In the genomic region with DNA sequence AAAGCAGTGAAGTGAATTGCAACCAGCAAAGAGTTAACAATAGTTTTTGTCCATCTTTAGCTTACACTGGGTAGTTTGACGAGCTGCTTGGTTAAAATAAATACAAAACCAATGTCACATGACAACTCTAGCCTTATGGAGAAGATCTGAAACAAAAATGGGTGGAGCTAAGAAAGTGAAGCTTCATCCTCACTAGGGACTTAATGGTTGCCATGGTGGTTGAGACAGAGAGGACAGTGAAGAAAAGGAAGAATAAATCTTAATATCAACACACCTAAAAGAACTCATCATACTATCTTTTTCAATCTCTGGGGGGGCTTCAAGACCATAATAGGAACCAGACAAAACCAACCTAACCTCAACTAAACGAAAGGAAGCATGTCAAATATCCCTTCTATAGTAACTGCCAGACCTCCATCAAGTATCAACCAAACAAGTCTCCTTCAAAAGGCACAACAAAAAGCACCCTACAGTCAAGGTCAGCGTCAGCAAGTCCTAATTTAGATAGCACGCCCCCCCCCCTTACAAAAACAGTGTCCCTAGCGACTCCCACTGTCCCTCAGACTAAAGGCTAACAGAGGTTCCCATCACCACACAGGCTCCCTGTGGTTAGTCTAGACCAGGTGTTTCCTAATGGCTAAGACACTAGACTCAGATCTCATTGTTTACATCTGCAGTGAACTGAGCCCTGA, we compare ENCODE assay signal across 7 mouse cellular contexts. TPM values are rescaled to one million over a fixed set of nuclear protein-coding genes. Genes with fewer than 3 reads are reported as not detected.
DNase-seq lines count a peak whose midpoint lies in the region; ATAC-seq lines count a peak whose summit lies in the region.

No protein-coding gene starts in this region.

- 2% methylated on average over 5 of the region's 5 CpGs for WGBS in embryonic facial prominence, embryonic 10.5 days
- WGBS in intestine, embryonic 16.5 days: 0% methylated on average over 5 of the region's 5 CpGs

- H3K9ac ChIP-seq in intestine, embryonic 16.5 days (ENCODE audit: low read depth, low read length): peak overlapping the region; percentile 96

- ATAC-seq in megakaryocyte, adult 5-6 weeks (ENCODE audit: poor library complexity, severe bottlenecking): no peak
- no peak for ATAC-seq in intestine, embryonic 16.5 days

- peak overlapping the region; percentile 95 for H3K4me2 ChIP-seq in intestine, embryonic 16.5 days (ENCODE audit: low read depth, low read length)

- peak overlapping the region; percentile 96 for H3K4me3 ChIP-seq in megakaryocyte, embryonic 14.5 days (replicated peaks)
- H3K4me3 ChIP-seq in embryonic facial prominence, embryonic 10.5 days: peak overlapping the region; percentile 99
- H3K4me3 ChIP-seq in intestine, embryonic 16.5 days (ENCODE audit: low read length): peak overlapping the region; percentile 89

- H3K36me3 ChIP-seq in megakaryocyte, embryonic 14.5 days (replicated peaks; ENCODE audit: low read length): peaks cover 68% of the 10 kb centered on the region
- peaks cover 69% of the 10 kb centered on the region for H3K36me3 ChIP-seq in embryonic facial prominence, embryonic 10.5 days (replicated peaks)
- H3K36me3 ChIP-seq in intestine, embryonic 16.5 days (ENCODE audit: control insufficient read depth, insufficient read depth, low read length): peaks cover 56% of the 10 kb centered on the region
- peaks cover 49% of the 10 kb centered on the region for H3K36me3 ChIP-seq in splenic B cell, adult 2 months (ENCODE audit: control insufficient read depth, insufficient read depth, low read length, poor library complexity, severe bottlenecking)

- peaks cover 52% of the 10 kb centered on the region for H3K4me1 ChIP-seq in megakaryocyte, embryonic 14.5 days
- peaks cover 20% of the 10 kb centered on the region for H3K4me1 ChIP-seq in embryonic facial prominence, embryonic 10.5 days
- peaks cover 19% of the 10 kb centered on the region for H3K4me1 ChIP-seq in intestine, embryonic 16.5 days (ENCODE audit: control insufficient read depth, insufficient read depth, low read length)

- no peaks in the 10 kb centered on the region for H3K27me3 ChIP-seq in megakaryocyte, embryonic 14.5 days (replicated peaks)
- H3K27me3 ChIP-seq in embryonic facial prominence, embryonic 10.5 days (replicated peaks; ENCODE audit: low read depth, poor library complexity, severe bottlenecking): no peaks in the 10 kb centered on the region
- no peaks in the 10 kb centered on the region for H3K27me3 ChIP-seq in intestine, embryonic 16.5 days (replicated peaks; ENCODE audit: control insufficient read depth, insufficient read depth, low read length)
- no peaks in the 10 kb centered on the region for H3K27me3 ChIP-seq in splenic B cell, adult 2 months (ENCODE audit: control insufficient read depth, insufficient read depth, low read length, poor library complexity, severe bottlenecking)

- H3K27ac ChIP-seq in embryonic facial prominence, embryonic 10.5 days (replicated peaks): peak overlapping the region; percentile 100
- H3K27ac ChIP-seq in intestine, embryonic 16.5 days (ENCODE audit: low read length): peak overlapping the region; percentile 74

- DNase-seq in embryonic facial prominence, embryonic 10.5 days (ENCODE audit: low spot score): no peak
- DNase-seq in splenic B cell, adult 2 months (ENCODE audit: low read depth, low spot score): peak; percentile 66
- DNase-seq in adrenal gland, adult 18-20 months (ENCODE audit: low spot score in 2 of 2): no peak
- DNase-seq in urinary bladder, postnatal 14 days (ENCODE audit: low spot score): no peak

- H3K9me3 ChIP-seq in megakaryocyte, embryonic 14.5 days: no peaks in the 10 kb centered on the region
- H3K9me3 ChIP-seq in embryonic facial prominence, embryonic 10.5 days: no peaks in the 10 kb centered on the region
- no peaks in the 10 kb centered on the region for H3K9me3 ChIP-seq in intestine, embryonic 16.5 days (ENCODE audit: control insufficient read depth, low read length)

RNA-seq across cellular contexts. Expression of gene H2-DMa, which starts 1.8 kb away (rescaled TPM):
- 19.3 and 32.1 TPM in 2 replicates for polyA plus RNA-seq in megakaryocyte, embryonic 14.5 days (2012; ENCODE audit: insufficient read depth, low replicate concordance)
- 172 and 189 TPM in 2 replicates for total RNA-seq in megakaryocyte, adult 5-6 weeks (2015)
- 145 and 152 TPM in 2 replicates for total RNA-seq in megakaryocyte, adult 5-6 weeks (2017)
- polyA plus RNA-seq in embryonic facial prominence, embryonic 10.5 days (2016; fragmentation: Nextera tagmentation; extraction: Ambion mirVana): 4.2 and 4.8 TPM in 2 replicates
- polyA plus RNA-seq in intestine, embryonic 16.5 days (2015; fragmentation: Nextera tagmentation; extraction: Ambion mirVana): 13.4 and 15.3 TPM in 2 replicates
- 10 to 100 TPM; 14.7 to 21.0 TPM for total RNA-seq in adrenal gland, adult 18-20 months (2021)

RNA-seq across cellular contexts. Expression of gene Brd2, which starts 4.9 kb away (rescaled TPM):
- polyA plus RNA-seq in megakaryocyte, embryonic 14.5 days (2012; ENCODE audit: insufficient read depth, low replicate concordance): 174 and 242 TPM in 2 replicates
- total RNA-seq in megakaryocyte, adult 5-6 weeks (2015): 287 and 312 TPM in 2 replicates
- 286 and 353 TPM in 2 replicates for total RNA-seq in megakaryocyte, adult 5-6 weeks (2017)
- polyA plus RNA-seq in embryonic facial prominence, embryonic 10.5 days (2016; fragmentation: Nextera tagmentation; extraction: Ambion mirVana): 141 and 144 TPM in 2 replicates
- polyA plus RNA-seq in intestine, embryonic 16.5 days (2015; fragmentation: Nextera tagmentation; extraction: Ambion mirVana): 72.3 and 73.0 TPM in 2 replicates
- 100 to 1,000 TPM; 199 to 244 TPM for total RNA-seq in adrenal gland, adult 18-20 months (2021)

RNA-seq across cellular contexts. Expression of gene H2-Oa, which starts 25.4 kb away (rescaled TPM):
- 9.5 and 12.1 TPM in 2 replicates for polyA plus RNA-seq in megakaryocyte, embryonic 14.5 days (2012; ENCODE audit: insufficient read depth, low replicate concordance)
- total RNA-seq in megakaryocyte, adult 5-6 weeks (2015): 10.0 and 10.8 TPM in 2 replicates
- total RNA-seq in megakaryocyte, adult 5-6 weeks (2017): 3.7 and 6.9 TPM in 2 replicates
- polyA plus RNA-seq in embryonic facial prominence, embryonic 10.5 days (2016; fragmentation: Nextera tagmentation; extraction: Ambion mirVana): 0.31 and 0.69 TPM in 2 replicates
- polyA plus RNA-seq in intestine, embryonic 16.5 days (2015; fragmentation: Nextera tagmentation; extraction: Ambion mirVana): 0.62 and 0.95 TPM in 2 replicates
- under 1 TPM; 0.36 to 0.54 TPM for total RNA-seq in adrenal gland, adult 18-20 months (2021)

RNA-seq across cellular contexts. Expression of gene H2-DMb2, which starts 25.5 kb away (rescaled TPM):
- 1.5 TPM in 1 of 2 replicates, not detected in the other for polyA plus RNA-seq in megakaryocyte, embryonic 14.5 days (2012; ENCODE audit: insufficient read depth, low replicate concordance)
- total RNA-seq in megakaryocyte, adult 5-6 weeks (2015): 8.9 and 9.6 TPM in 2 replicates
- 12.4 and 18.3 TPM in 2 replicates for total RNA-seq in megakaryocyte, adult 5-6 weeks (2017)
- 0.17 and 0.28 TPM in 2 replicates for polyA plus RNA-seq in embryonic facial prominence, embryonic 10.5 days (2016; fragmentation: Nextera tagmentation; extraction: Ambion mirVana)
- 0.87 and 0.99 TPM in 2 replicates for polyA plus RNA-seq in intestine, embryonic 16.5 days (2015; fragmentation: Nextera tagmentation; extraction: Ambion mirVana)
- 1 to 10 TPM; 2.0 to 3.8 TPM for total RNA-seq in adrenal gland, adult 18-20 months (2021)

RNA-seq across cellular contexts. Expression of gene H2-DMb1, which starts 35.3 kb away (rescaled TPM):
- 1.1 TPM in 1 of 2 replicates, not detected in the other for polyA plus RNA-seq in megakaryocyte, embryonic 14.5 days (2012; ENCODE audit: insufficient read depth, low replicate concordance)
- total RNA-seq in megakaryocyte, adult 5-6 weeks (2015): 105 and 109 TPM in 2 replicates
- total RNA-seq in megakaryocyte, adult 5-6 weeks (2017): 110 and 132 TPM in 2 replicates
- polyA plus RNA-seq in embryonic facial prominence, embryonic 10.5 days (2016; fragmentation: Nextera tagmentation; extraction: Ambion mirVana): 0.52 and 0.55 TPM in 2 replicates
- polyA plus RNA-seq in intestine, embryonic 16.5 days (2015; fragmentation: Nextera tagmentation; extraction: Ambion mirVana): 3.0 and 3.6 TPM in 2 replicates
- 10 to 100 TPM in 1 of 2 experiments, 1 to 10 TPM in 1; 8.5 to 13.3 TPM for total RNA-seq in adrenal gland, adult 18-20 months (2021)
